Mouse (Mus musculus) cerebellum, adult (tissue): ENCODE data around the gene Etv6.

Experiments used
- ATAC-seq: cut with Nextera tagmentation; 2 replicates; pipeline ENCODE4 v1.9.2; 2017; ENCODE audit warnings: mild to moderate bottlenecking, moderate library complexity, mixed read lengths; ENCODE audit not compliant: insufficient number of reproducible peaks, low FRiP score, low TSS enrichment

The Etv6 gene

GRCm38 (mm10) chr6:134103519-134103918 is 68.0 kb downstream of the Etv6 start:
- no peak for ATAC-seq

- no peak for ATAC-seq
Observed at GRCm38 (mm10) chr6:134105514-134106201, 70.2 kb downstream of the Etv6 start.

GRCm38 (mm10) chr6:134107696-134108095 is 72.2 kb downstream of the Etv6 start:
- no peak for ATAC-seq

- no peak for ATAC-seq
Observed at GRCm38 (mm10) chr6:134109675-134110074, 74.2 kb downstream of the Etv6 start.

- ATAC-seq: no peak
Observed at GRCm38 (mm10) chr6:134110206-134110605, 74.7 kb downstream of the Etv6 start.

- no peak for ATAC-seq
Observed at GRCm38 (mm10) chr6:134111599-134111998, 76.1 kb downstream of the Etv6 start.

- no peak for ATAC-seq
Observed at GRCm38 (mm10) chr6:134112753-134113152, 77.3 kb downstream of the Etv6 start.

- no peak for ATAC-seq
Observed at GRCm38 (mm10) chr6:134113168-134113567, 77.7 kb downstream of the Etv6 start.

GRCm38 (mm10) chr6:134115219-134115968 is 79.9 kb downstream of the Etv6 start:
- ATAC-seq: no peak

GRCm38 (mm10) chr6:134117380-134117938 is 82.0 kb downstream of the Etv6 start:
- no peak for ATAC-seq

GRCm38 (mm10) chr6:134118506-134118905 is 83.0 kb downstream of the Etv6 start:
- no peak for ATAC-seq

GRCm38 (mm10) chr6:134119136-134119535 is 83.6 kb downstream of the Etv6 start:
- no peak for ATAC-seq

GRCm38 (mm10) chr6:134120227-134120626 is 84.7 kb downstream of the Etv6 start:
- ATAC-seq: no peak

- ATAC-seq: no peak
Observed at GRCm38 (mm10) chr6:134120712-134121111, 85.2 kb downstream of the Etv6 start.

GRCm38 (mm10) chr6:134122945-134123344 is 87.4 kb downstream of the Etv6 start:
- ATAC-seq: no peak

- ATAC-seq: no peak
Observed at GRCm38 (mm10) chr6:134123474-134123873, 88.0 kb downstream of the Etv6 start.

GRCm38 (mm10) chr6:134124256-134124655 is 88.8 kb downstream of the Etv6 start:
- ATAC-seq: no peak

GRCm38 (mm10) chr6:134127996-134128395 is 92.5 kb downstream of the Etv6 start:
- no peak for ATAC-seq

GRCm38 (mm10) chr6:134128594-134128993 is 93.1 kb downstream of the Etv6 start:
- ATAC-seq: no peak

GRCm38 (mm10) chr6:134129848-134130247 is 94.3 kb downstream of the Etv6 start:
- no peak for ATAC-seq

- ATAC-seq: no peak
Observed at GRCm38 (mm10) chr6:134130816-134131215, 95.3 kb downstream of the Etv6 start.

- ATAC-seq: no peak
Observed at GRCm38 (mm10) chr6:134131601-134132000, 96.1 kb downstream of the Etv6 start.
